Mouse (Mus musculus) T-helper 17 cell (primary cell): Measurements from ENCODE around the gene Rapgef5.

Experiments
- in situ Hi-C, 2 experiments: fragments of 300-600 bp; cut with MboI, MseI; formaldehyde crosslinking; loops; 1 replicate in 1 of 2; 2 replicates in 1 of 2; pipeline ENCODE4 v1.15.1; 2025; ENCODE audit warnings: high pct_unique_total_duplicates in 2 of 2

The Rapgef5 gene

GRCm38 (mm10) chr12:117760846-117761245, 244.6 kb downstream of the Rapgef5 start:
- in situ Hi-C loops, result loop anchor here (5.0 kb wide), 3 partner anchors 79 to 359 kb away; no protein-coding TSS in a partner anchor

- in situ Hi-C loops, result loop anchor here (5.0 kb wide), 3 partner anchors 79 to 359 kb away; no protein-coding TSS in a partner anchor
Measured at GRCm38 (mm10) chr12:117761698-117762097, 245.4 kb downstream of the Rapgef5 start.

GRCm38 (mm10) chr12:117763247-117763646, 247.0 kb downstream of the Rapgef5 start:
- in situ Hi-C loops, result loop anchor here (5.0 kb wide), 3 partner anchors 81 to 361 kb away; no protein-coding TSS in a partner anchor

- in situ Hi-C loops, result loop anchor here (5.0 kb wide), 3 partner anchors 83 to 363 kb away; no protein-coding TSS in a partner anchor
Measured at GRCm38 (mm10) chr12:117764839-117765238, 248.6 kb downstream of the Rapgef5 start.

GRCm38 (mm10) chr12:117769113-117769512, 252.8 kb downstream of the Rapgef5 start:
- in situ Hi-C loops, result loop anchor here (5.0 kb wide), 2 partner anchors 177 to 367 kb away; no protein-coding TSS in a partner anchor

GRCm38 (mm10) chr12:117770211-117770610, 253.9 kb downstream of the Rapgef5 start:
- in situ Hi-C loops, result no loop called here

- in situ Hi-C loops, result no loop called here
Measured at GRCm38 (mm10) chr12:117771156-117771555, 254.9 kb downstream of the Rapgef5 start.

- in situ Hi-C loops, result no loop called here
Measured at GRCm38 (mm10) chr12:117772638-117773037, 256.4 kb downstream of the Rapgef5 start.

- in situ Hi-C loops, result no loop called here
Measured at GRCm38 (mm10) chr12:117776841-117777240, 260.6 kb downstream of the Rapgef5 start.

- in situ Hi-C loops, result loop anchor here in 1 of 2 experiments (10.0 kb wide), 1 partner anchor 1603 kb away; no protein-coding TSS in a partner anchor
Measured at GRCm38 (mm10) chr12:117781360-117781759, 265.1 kb downstream of the Rapgef5 start.

- in situ Hi-C loops, result loop anchor here in 1 of 2 experiments (10.0 kb wide), 1 partner anchor 1601 kb away; no protein-coding TSS in a partner anchor
Measured at GRCm38 (mm10) chr12:117783426-117783825, 267.1 kb downstream of the Rapgef5 start.

GRCm38 (mm10) chr12:117786621-117787020, 270.3 kb downstream of the Rapgef5 start:
- in situ Hi-C loops, result loop anchor here in 1 of 2 experiments (10.0 kb wide), 1 partner anchor 1598 kb away; no protein-coding TSS in a partner anchor

GRCm38 (mm10) chr12:117788513-117789011, 272.3 kb downstream of the Rapgef5 start:
- in situ Hi-C loops, result loop anchor here in 1 of 2 experiments (10.0 kb wide), 1 partner anchor 1596 kb away; no protein-coding TSS in a partner anchor

GRCm38 (mm10) chr12:117789017-117789416, 272.7 kb downstream of the Rapgef5 start:
- in situ Hi-C loops, result loop anchor here in 1 of 2 experiments (10.0 kb wide), 1 partner anchor 1596 kb away; no protein-coding TSS in a partner anchor

GRCm38 (mm10) chr12:117795303-117795702, 279.0 kb downstream of the Rapgef5 start:
- in situ Hi-C loops, result no loop called here

- in situ Hi-C loops, result loop anchor here in 1 of 2 experiments (25.0 kb wide), 1 partner anchor 1033 kb away; the partner anchor contains the start of gene Sp8
Measured at GRCm38 (mm10) chr12:117803989-117804388, 287.7 kb downstream of the Rapgef5 start, which contains the start of gene Cdca7l. Gene Cdca7l (plus strand): TSS chr12:117804289.

GRCm38 (mm10) chr12:117805576-117805975, 289.3 kb downstream of the Rapgef5 start:
- in situ Hi-C loops, result loop anchor here in 1 of 2 experiments (25.0 kb wide), 1 partner anchor 1032 kb away; the partner anchor contains the start of gene Sp8

- in situ Hi-C loops, result loop anchor here in 1 of 2 experiments (25.0 kb wide), 1 partner anchor 1031 kb away; the partner anchor contains the start of gene Sp8
Measured at GRCm38 (mm10) chr12:117806007-117806451, 289.8 kb downstream of the Rapgef5 start.

- in situ Hi-C loops, result loop anchor here in 1 of 2 experiments (25.0 kb wide), 1 partner anchor 1031 kb away; the partner anchor contains the start of gene Sp8
Measured at GRCm38 (mm10) chr12:117806470-117806869, 290.2 kb downstream of the Rapgef5 start.

GRCm38 (mm10) chr12:117807637-117808036, 291.4 kb downstream of the Rapgef5 start:
- in situ Hi-C loops, result loop anchor here in 1 of 2 experiments (25.0 kb wide), 1 partner anchor 1030 kb away; the partner anchor contains the start of gene Sp8

- in situ Hi-C loops, result loop anchor here in 1 of 2 experiments (25.0 kb wide), 1 partner anchor 1029 kb away; the partner anchor contains the start of gene Sp8
Measured at GRCm38 (mm10) chr12:117808355-117809326, 292.4 kb downstream of the Rapgef5 start.
